Mouse (Mus musculus) hindbrain, embryonic 11.5 days (tissue): ENCODE measurements around the gene Trim2. TPM values are rescaled to one million over a fixed set of nuclear protein-coding genes. Genes with fewer than 3 reads are reported as not detected.

Source experiments
- ATAC-seq: fragments of 200-750 bp; cut with Nextera tagmentation; 2 replicates; pipeline ENCODE4 v1.8.0; 2017; ENCODE audit warnings: mild to moderate bottlenecking, moderate TSS enrichment, moderate library complexity; ENCODE audit not compliant: low FRiP score
- DNase-seq: peaks from one replicate; pipeline ENCODE4 v3.0.0-alpha.2; 2015; ENCODE audit warnings: low spot score
- H3K27ac ChIP-seq: fragments of 300-500 bp; sonication (generic); 2 replicates; pipeline ENCODE4 v1.5.1; 2014; ENCODE audit warnings: mild to moderate bottlenecking, low read depth, low read length
- H3K27me3 ChIP-seq: fragments of 300-500 bp; sonication (generic); 2 replicates; pipeline ENCODE4 v1.6.1; 2014; ENCODE audit warnings: mild to moderate bottlenecking, low read length, moderate library complexity, mixed read lengths; ENCODE audit not compliant: control insufficient read depth, insufficient read depth
- H3K36me3 ChIP-seq: fragments of 300-500 bp; sonication (generic); 2 replicates; pipeline ENCODE4 v1.6.1; 2014; ENCODE audit warnings: mild to moderate bottlenecking, low read length, moderate library complexity, mixed read lengths; ENCODE audit not compliant: control insufficient read depth, insufficient read depth
- H3K4me1 ChIP-seq: fragments of 300-500 bp; sonication (generic); replicated peaks from 2 replicates; pipeline ENCODE4 v1.6.1; 2014; ENCODE audit warnings: low read length, mixed read lengths; ENCODE audit not compliant: control insufficient read depth, insufficient read depth
- H3K4me2 ChIP-seq: fragments of 300-500 bp; sonication (generic); replicated peaks from 2 replicates; pipeline ENCODE4 v1.6.1; 2014; ENCODE audit warnings: mild to moderate bottlenecking, low read depth, low read length
- H3K4me3 ChIP-seq: fragments of 300-500 bp; sonication (generic); 2 replicates; pipeline ENCODE4 v1.5.1; 2014; ENCODE audit warnings: low read depth, low read length
- H3K9ac ChIP-seq: fragments of 300-500 bp; sonication (generic); 2 replicates; pipeline ENCODE4 v1.6.1; 2014; ENCODE audit warnings: low read depth, low read length
- H3K9me3 ChIP-seq: fragments of 300-500 bp; sonication (generic); 2 replicates; pipeline ENCODE4 v1.6.1; 2016; ENCODE audit warnings: low read length; ENCODE audit not compliant: control insufficient read depth
- WGBS: fragments of 180-500 bp; shearing (Covaris S2); extraction: QIAGEN DNeasy Blood & Tissue Kit; methylation state at CpG from one replicate; pipeline ENCODE4 v1.1.7; 2014; 5-methylcytosine and 5-hydroxymethylcytosine counted together
- polyA plus RNA-seq: library from polyadenylated mRNA; unstranded; fragments of >200 nt; fragmentation: Nextera tagmentation; extraction: Ambion mirVana; gene quantifications from 2 replicates; pipeline ENCODE4 v1.2.1, GENCODE M21; 2014

Trim2 gene
- polyA plus RNA-seq, 1 experiment from 2014 or later: 104 TPM

- ATAC-seq (no peak), DNase-seq (no peak)
- Histone ChIP-seq H3K27ac (no peak overlapping the region), H3K4me2 (no peak overlapping the region), H3K4me1 (no peaks in the 10 kb centered on the region), H3K4me3 (no peak overlapping the region), H3K27me3 (no peaks in the 10 kb centered on the region), H3K36me3 (no peaks in the 10 kb centered on the region), H3K9ac (no peak overlapping the region), H3K9me3 (no peaks in the 10 kb centered on the region)
- WGBS: 96% methylated on average over 9 of the region's 9 CpGs
Observed at GRCm38 (mm10) chr3:84199516-84199915, 107.2 kb downstream of the Trim2 start.

- H3K9me3 ChIP-seq: no peaks in the 10 kb centered on the region
Observed at GRCm38 (mm10) chr3:84198229-84198628, 108.4 kb downstream of the Trim2 start.

GRCm38 (mm10) chr3:84193881-84194280 lies 112.8 kb downstream of the Trim2 start:
- no peaks in the 10 kb centered on the region for H3K27me3 ChIP-seq
- no peak for DNase-seq
- no peak for ATAC-seq
- no peaks in the 10 kb centered on the region for H3K9me3 ChIP-seq
- no peak overlapping the region for H3K4me3 ChIP-seq
- WGBS: 70% methylated on average over 4 of the region's 4 CpGs
- no peaks in the 10 kb centered on the region for H3K4me1 ChIP-seq
- no peak overlapping the region for H3K9ac ChIP-seq
- no peak overlapping the region for H3K27ac ChIP-seq
- no peaks in the 10 kb centered on the region for H3K36me3 ChIP-seq
- H3K4me2 ChIP-seq: no peak overlapping the region

More at GRCm38 (mm10) chr3:84198229-84198628, 108.4 kb downstream of the Trim2 start:
- no peaks in the 10 kb centered on the region for H3K4me1 ChIP-seq
- no peak for DNase-seq
- no peak overlapping the region for H3K4me2 ChIP-seq
- WGBS: 95% methylated on average over 3 of the region's 3 CpGs
- H3K4me3 ChIP-seq: no peak overlapping the region
- no peak overlapping the region for H3K9ac ChIP-seq
- no peaks in the 10 kb centered on the region for H3K27me3 ChIP-seq
- no peaks in the 10 kb centered on the region for H3K36me3 ChIP-seq
- no peak for ATAC-seq
- no peak overlapping the region for H3K27ac ChIP-seq

- Histone ChIP-seq H3K36me3 (no peaks in the 10 kb centered on the region), H3K27me3 (no peaks in the 10 kb centered on the region), H3K4me3 (no peak overlapping the region), H3K9ac (no peak overlapping the region), H3K4me2 (no peak overlapping the region), H3K9me3 (no peaks in the 10 kb centered on the region), H3K4me1 (no peaks in the 10 kb centered on the region), H3K27ac (no peak overlapping the region)
- ATAC-seq (peak; percentile 50; the same call in 1 of the 2 replicates), DNase-seq (no peak)
- WGBS: 48% methylated on average over 21 of the region's 21 CpGs
Observed at GRCm38 (mm10) chr3:84191141-84191881, 115.4 kb downstream of the Trim2 start.

GRCm38 (mm10) chr3:84190513-84191061 lies 116.1 kb downstream of the Trim2 start:
- Histone ChIP-seq H3K27me3 (no peaks in the 10 kb centered on the region), H3K27ac (no peak overlapping the region), H3K4me1 (no peaks in the 10 kb centered on the region), H3K4me2 (0 out of 2 replicates have a peak overlapping the region, but pooled peaks have one; percentile 7), H3K9ac (no peak overlapping the region), H3K36me3 (no peaks in the 10 kb centered on the region), H3K9me3 (no peaks in the 10 kb centered on the region), H3K4me3 (no peak overlapping the region)
- ATAC-seq (peak; percentile 64), DNase-seq (peak; percentile 48)
- 16% methylated on average over 41 of the region's 41 CpGs for WGBS

GRCm38 (mm10) chr3:84189629-84190173 lies 117.0 kb downstream of the Trim2 start:
- 61% methylated on average over 10 of the region's 10 CpGs for WGBS
- Histone ChIP-seq H3K4me1 (no peaks in the 10 kb centered on the region), H3K4me3 (no peak overlapping the region), H3K9me3 (no peaks in the 10 kb centered on the region), H3K27ac (no peak overlapping the region), H3K9ac (no peak overlapping the region), H3K4me2 (no peak overlapping the region), H3K36me3 (no peaks in the 10 kb centered on the region), H3K27me3 (no peaks in the 10 kb centered on the region)
- DNase-seq (no peak), ATAC-seq (no peak)

- Histone ChIP-seq H3K27ac (no peak overlapping the region), H3K4me1 (no peaks in the 10 kb centered on the region), H3K9ac (no peak overlapping the region), H3K36me3 (no peaks in the 10 kb centered on the region), H3K27me3 (no peaks in the 10 kb centered on the region), H3K9me3 (no peaks in the 10 kb centered on the region), H3K4me2 (no peak overlapping the region), H3K4me3 (no peak overlapping the region)
- ATAC-seq (no peak), DNase-seq (no peak)
- 27% methylated on average over 4 of the region's 4 CpGs for WGBS
Observed at GRCm38 (mm10) chr3:84181717-84182116, 125.0 kb downstream of the Trim2 start.

- H3K9ac ChIP-seq: no peak overlapping the region
Observed at GRCm38 (mm10) chr3:84181102-84181501, 125.6 kb downstream of the Trim2 start.

GRCm38 (mm10) chr3:84180304-84180703 lies 126.4 kb downstream of the Trim2 start:
- DNase-seq: no peak
- Histone ChIP-seq H3K36me3 (0 out of 2 replicates have a peak, but pooled peaks cover 3% of the 10 kb centered on the region), H3K27me3 (no peaks in the 10 kb centered on the region), H3K9me3 (no peaks in the 10 kb centered on the region), H3K4me1 (no peaks in the 10 kb centered on the region), H3K27ac (no peak overlapping the region), H3K4me3 (no peak overlapping the region), H3K9ac (no peak overlapping the region), H3K4me2 (no peak overlapping the region)
- WGBS: 84% methylated on average over 2 of the region's 2 CpGs
- ATAC-seq: no peak

More at GRCm38 (mm10) chr3:84181102-84181501, 125.6 kb downstream of the Trim2 start:
- ATAC-seq (no peak), DNase-seq (no peak)
- H3K4me2 ChIP-seq: no peak overlapping the region
- no peak overlapping the region for H3K27ac ChIP-seq
- no peaks in the 10 kb centered on the region for H3K27me3 ChIP-seq
- WGBS: 37% methylated on average over 8 of the region's 8 CpGs
- H3K9me3 ChIP-seq: no peaks in the 10 kb centered on the region
- no peaks in the 10 kb centered on the region for H3K4me1 ChIP-seq
- H3K36me3 ChIP-seq: 0 out of 2 replicates have a peak, but pooled peaks cover 3% of the 10 kb centered on the region
- no peak overlapping the region for H3K4me3 ChIP-seq
